Mouse (Mus musculus): ENCODE measurements at regions not wholly inside any gene's neighbourhood (a gene's known extent, or its start where the extent isn't known, plus 50 kb on each side); places are given as distances from the start of the nearest gene placed in this dataset.

DNA sequence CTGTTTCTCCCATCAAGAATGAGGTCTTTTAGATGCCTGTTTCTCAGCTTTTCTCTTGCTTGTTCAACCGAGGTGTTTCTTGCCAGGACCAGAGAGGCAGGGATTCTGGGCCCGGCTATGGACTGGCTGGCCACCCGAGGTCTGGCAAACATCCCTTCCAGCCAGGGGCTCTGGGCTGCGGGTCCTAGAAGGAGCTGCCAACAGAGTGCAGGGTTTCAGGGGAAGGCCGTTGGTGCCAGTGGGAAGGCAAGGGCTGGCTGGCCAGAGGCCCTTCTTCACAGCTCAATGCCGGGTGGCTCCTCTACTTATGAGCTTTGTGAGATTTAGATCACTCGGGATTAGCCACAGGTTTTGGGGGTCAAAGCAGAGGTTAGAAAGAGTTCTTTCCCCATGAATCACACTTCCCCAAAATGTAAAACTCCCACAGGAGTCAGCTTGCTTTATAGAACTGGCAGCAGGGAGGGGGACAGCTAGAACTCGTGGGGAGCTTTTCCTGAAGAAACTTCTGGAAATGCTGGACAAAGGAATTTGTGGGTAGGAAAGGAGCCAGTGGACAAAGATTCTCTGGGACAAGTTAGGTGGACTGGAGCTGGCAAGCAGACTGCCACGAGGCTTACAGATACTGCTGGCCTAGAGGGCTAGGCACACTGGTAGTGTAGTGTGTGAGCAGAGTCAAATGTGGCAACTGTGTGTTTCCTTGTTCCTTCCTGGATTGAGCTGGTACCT, 104.1 kb upstream of the Vps8 start:
- peak; percentile 88 for DNase-seq (ENCODE audit: low read depth)

- DNase-seq (ENCODE audit: low read depth), result no peak
Measured at GRCm38 (mm10) chr16:21320284-21320683, 102.6 kb upstream of the Vps8 start.

DNA sequence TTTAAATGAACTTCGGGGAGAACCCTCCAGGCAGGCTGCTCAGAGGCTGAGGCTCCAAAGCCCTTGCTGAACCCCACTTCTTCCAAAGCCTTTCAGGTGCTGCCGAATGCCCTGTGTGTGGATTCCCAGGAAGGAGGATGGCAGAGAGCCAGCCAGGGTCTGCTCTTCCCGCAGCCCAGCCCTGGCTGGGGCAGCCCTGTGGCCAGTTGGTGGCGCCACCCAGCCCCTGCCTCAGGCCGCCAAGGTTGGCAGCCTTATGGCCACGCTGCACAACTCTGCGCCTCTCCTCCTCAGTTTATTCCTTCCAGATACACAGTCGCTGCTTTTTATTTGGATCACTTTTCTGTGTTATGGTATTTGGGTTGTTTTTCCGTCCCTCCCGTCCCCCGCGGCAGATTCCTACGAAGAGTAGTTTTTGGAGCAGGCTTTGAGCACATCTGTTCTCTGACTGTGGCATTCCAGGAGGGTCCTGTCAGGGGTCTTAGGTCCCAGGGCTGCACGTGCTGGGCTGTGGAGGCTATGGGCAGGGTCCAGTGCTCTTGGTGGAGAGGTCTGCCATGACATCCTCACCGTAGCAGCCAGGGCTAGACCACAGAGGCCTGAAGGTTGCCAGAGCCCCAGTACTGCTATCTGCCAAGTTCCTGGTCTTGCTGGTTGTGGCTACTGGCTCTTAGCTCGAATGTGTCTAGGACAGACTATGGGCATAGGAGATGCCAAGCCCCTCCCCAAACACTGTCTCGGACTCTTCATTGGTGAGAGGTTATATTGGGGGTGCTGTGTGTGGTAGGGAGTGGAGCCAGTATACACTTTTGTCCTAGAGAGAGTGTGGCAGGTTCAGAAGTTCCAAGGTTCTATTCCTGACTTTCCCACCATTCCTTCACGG, 101.5 kb upstream of the Vps8 start:
- no peak for DNase-seq (ENCODE audit: low read depth)

- DNase-seq (ENCODE audit: low read depth), result peak; percentile 60
Measured at GRCm38 (mm10) chr16:21322437-21322836, 100.5 kb upstream of the Vps8 start.

GRCm38 (mm10) chr16:21323446-21324034, 99.4 kb upstream of the Vps8 start:
- no peak for DNase-seq (ENCODE audit: low read depth)

GRCm38 (mm10) chr16:21327969-21328368, 94.9 kb upstream of the Vps8 start:
- DNase-seq (ENCODE audit: low read depth), result no peak

GRCm38 (mm10) chr16:21329199-21329598, 93.7 kb upstream of the Vps8 start:
- DNase-seq (ENCODE audit: low read depth), result no peak

- peak; percentile 56 for DNase-seq (ENCODE audit: low read depth)
Measured at GRCm38 (mm10) chr16:21331229-21331628, 91.7 kb upstream of the Vps8 start.

DNA sequence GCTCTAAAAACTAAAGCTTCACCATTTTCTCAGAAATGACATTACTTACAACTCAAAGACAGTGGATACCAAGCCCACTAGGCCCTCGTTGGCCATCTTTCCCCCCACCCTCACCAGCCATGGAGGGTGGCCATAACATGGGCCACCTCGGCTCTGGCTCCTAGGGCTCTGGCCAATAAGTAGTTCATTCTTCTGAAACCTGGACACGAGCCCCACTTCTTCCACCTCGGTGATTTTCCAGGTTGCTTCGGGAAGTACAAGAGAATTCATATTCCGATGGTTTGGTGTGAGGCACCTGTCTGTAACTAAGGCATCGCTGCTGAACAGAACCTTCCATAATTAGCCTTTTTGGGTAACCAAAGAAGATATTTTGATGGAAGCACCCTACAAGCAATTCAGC, 90.5 kb upstream of the Vps8 start:
- peak; percentile 28 for DNase-seq (ENCODE audit: low read depth)

DNA sequence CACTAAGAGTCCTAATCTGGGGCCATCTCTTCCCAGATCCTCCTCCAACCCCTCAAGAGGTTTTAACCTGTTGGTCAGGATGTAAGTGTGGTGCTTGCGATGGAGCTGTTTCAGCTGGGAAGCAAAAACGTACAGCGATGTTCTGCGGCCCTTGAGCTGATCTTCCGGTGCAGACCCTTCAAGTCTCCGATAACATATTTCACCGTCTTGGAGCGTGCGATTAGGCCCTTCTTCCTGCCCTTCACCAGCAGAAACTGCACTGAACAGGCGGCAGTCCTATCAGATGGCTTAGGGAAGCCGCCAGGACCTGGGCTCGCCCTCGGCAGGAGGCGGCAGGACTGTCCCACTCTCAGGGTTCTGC, 90.1 kb upstream of the Vps8 start:
- no peak for DNase-seq (ENCODE audit: low read depth)

- peak; percentile 95 for DNase-seq (ENCODE audit: low read depth)
Measured at GRCm38 (mm10) chr16:21333223-21333951, 89.5 kb upstream of the Vps8 start.

- no peak for DNase-seq (ENCODE audit: low read depth)
Measured at GRCm38 (mm10) chr16:21339061-21339459, 83.9 kb upstream of the Vps8 start.

DNA sequence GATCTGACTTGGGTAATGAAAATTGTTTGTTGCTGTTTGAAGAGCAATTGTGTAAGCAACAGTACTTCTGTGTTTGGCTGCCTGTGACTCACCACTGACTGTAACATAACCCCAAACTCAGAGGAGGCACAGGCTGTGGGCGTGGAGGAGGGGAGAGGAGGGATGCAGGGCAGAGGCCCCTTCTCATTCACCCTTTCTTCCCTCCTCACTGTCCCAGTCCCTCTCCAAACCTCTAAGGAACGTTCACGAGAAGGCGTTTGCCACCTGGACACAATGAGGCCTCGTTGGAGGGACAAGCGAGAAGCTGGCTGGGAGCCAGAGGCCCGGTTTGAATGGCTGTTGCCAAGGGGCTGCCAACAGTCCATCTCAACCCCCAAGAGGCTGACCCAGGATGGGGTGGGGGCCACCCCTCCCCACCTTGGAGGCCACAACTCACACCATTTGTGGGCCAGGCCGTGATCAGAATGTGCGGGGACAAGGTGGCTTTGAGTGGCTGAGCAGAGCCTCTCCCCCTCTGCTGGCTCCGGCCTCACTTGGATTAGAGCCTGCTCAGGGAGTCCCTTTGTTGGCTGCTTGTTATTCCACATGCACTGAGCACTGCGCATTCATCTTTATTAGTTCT, 83.3 kb upstream of the Vps8 start:
- DNase-seq (ENCODE audit: low read depth), result peak; percentile 92

DNA sequence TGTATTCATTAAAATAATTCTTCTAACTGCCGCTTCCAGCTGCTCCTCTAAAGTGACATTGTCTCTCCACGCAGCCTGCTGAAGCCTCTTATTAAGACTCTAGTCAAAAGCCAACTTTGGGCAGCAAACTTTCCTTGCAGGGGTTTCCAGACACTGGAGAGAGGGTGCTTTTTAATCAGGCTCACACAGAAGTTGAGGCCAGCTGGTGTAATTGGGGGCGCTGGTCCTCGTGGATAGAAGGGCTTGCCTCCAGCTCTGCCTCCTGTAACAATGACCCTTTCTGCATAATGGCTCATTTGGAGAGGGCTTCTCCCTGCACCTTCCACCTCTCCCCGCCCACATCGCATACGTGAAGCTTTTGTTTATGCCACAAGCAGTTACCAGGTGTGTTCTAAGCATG, 82.8 kb upstream of the Vps8 start:
- DNase-seq (ENCODE audit: low read depth), result no peak

DNA sequence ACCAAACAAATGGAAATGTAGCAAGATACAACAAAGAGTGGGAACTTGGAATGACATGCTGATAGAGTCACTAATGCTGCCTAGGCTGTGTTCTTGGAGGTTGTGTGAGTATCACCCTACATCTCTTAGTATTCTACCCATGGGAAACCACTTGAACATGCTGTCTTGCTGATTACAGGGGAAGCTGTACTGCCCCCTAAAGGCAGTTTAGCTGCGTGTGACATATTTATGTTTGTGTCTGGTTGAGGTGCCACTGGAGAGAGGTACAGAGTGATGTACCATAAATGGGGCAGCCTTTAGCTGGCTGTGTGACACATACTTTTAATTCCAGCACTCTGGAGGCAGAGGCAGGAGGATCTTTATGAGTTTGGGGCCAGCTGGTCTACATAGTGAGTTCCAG, 73.0 kb upstream of the Vps8 start:
- no peak for DNase-seq (ENCODE audit: low read depth)

DNA sequence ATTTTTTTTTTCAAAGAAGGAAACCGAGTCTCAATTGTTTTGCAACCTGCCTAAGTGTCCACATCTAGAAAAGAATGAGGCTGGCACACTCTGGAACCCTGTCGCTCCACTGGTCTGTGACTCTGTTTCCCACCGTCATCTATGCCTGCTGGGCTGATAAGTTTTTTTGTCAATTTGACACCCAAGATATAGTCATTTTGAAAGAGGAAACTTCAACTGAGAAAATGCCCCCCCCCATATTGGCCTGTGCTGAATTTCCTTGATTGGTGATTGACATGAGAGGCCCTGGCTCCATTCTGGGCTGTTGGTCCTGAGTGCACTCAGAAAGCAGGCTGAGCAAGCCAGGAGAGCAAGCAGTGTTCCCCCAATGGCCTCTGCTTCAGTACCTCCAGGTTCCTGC, 71.6 kb upstream of the Vps8 start:
- no peak for DNase-seq (ENCODE audit: low read depth)

- peak; percentile 79 for DNase-seq (ENCODE audit: low read depth)
Measured at GRCm38 (mm10) chr16:21353111-21353510, 69.8 kb upstream of the Vps8 start.

GRCm38 (mm10) chr16:21353545-21353944, 69.4 kb upstream of the Vps8 start:
- DNase-seq (ENCODE audit: low read depth), result peak; percentile 75

- no peak for DNase-seq (ENCODE audit: low read depth)
Measured at GRCm38 (mm10) chr16:21355638-21356037, 67.3 kb upstream of the Vps8 start.

DNA sequence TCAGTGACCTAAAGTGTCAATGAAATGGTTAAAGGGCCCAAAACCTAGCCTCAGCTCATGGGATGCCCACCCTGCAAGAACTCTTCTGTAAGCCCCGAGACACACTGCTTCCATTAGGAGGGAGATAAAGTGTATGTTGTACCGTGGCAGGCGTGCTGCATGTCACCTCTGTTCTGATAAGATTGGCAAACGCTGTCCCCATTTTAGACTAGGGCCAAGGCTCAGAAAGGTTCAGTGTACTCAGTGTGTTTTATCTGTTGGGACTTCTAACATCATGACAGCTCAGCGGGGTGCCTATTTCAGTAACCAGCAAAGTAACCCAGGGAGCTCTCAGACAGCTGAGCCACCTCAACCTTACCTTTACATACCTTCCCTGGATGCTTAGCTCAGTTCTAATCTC, 65.5 kb upstream of the Vps8 start:
- no peak for DNase-seq (ENCODE audit: low read depth)

DNA sequence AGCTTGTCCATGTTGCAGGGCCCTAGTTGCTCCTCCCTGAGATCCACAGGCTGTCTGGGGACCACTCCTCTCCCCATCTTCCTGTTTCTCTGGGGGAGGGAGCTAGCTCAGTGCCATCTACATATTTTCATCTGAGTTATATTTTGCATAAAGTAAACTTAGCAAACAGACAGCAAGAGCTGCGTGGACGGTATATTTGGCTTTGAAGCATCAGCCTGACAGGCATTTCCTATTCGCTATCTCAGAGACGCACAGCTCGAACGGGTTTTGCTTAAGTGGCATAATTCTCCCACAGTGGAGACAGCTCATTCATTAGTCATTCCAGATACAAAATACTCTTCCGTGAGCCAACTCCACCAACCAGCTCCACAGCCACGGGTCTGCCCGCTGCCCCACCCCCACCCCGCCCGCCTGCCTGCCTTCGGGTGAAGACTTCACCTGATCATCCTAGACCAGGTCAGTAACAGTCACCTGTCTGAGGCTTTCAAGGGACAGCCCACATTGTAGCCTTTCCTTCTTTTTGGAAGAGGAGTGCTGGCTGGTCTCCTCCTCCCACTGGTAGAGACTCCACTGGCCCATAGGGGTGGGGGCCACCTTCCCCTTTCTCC, 64.5 kb upstream of the Vps8 start:
- peak; percentile 70 for DNase-seq (ENCODE audit: low read depth)

- DNase-seq (ENCODE audit: low read depth), result no peak
Measured at GRCm38 (mm10) chr16:21359459-21359858, 63.5 kb upstream of the Vps8 start.
